Mouse (Mus musculus) neural tube, embryonic 13.5 days (tissue): ENCODE data around the gene Ier5. TPM values are rescaled to one million over a fixed set of nuclear protein-coding genes. Genes with fewer than 3 reads are reported as not detected.

ENCODE experiments used
- ATAC-seq: fragments of 200-750 bp; cut with Nextera tagmentation; 2 replicates; pipeline ENCODE4 v1.8.0; 2017; ENCODE audit warnings: low read depth, mild to moderate bottlenecking, moderate TSS enrichment, moderate library complexity
- H3K27ac ChIP-seq: fragments of 300-500 bp; sonication (generic); replicated peaks from 2 replicates; pipeline ENCODE4 v1.5.1; 2015; ENCODE audit warnings: moderate library complexity, mild to moderate bottlenecking, inconsistent platforms
- H3K27me3 ChIP-seq: fragments of 300-500 bp; sonication (generic); 2 replicates; pipeline ENCODE4 v1.6.1; 2015; ENCODE audit warnings: mild to moderate bottlenecking, inconsistent platforms
- H3K36me3 ChIP-seq: fragments of 300-500 bp; sonication (generic); 2 replicates; pipeline ENCODE4 v1.6.1; 2015; ENCODE audit warnings: mild to moderate bottlenecking, inconsistent platforms
- H3K4me1 ChIP-seq: fragments of 300-500 bp; sonication (generic); replicated peaks from 2 replicates; pipeline ENCODE4 v1.6.1; 2015; ENCODE audit warnings: inconsistent platforms
- H3K4me2 ChIP-seq: fragments of 300-500 bp; sonication (generic); 2 replicates; pipeline ENCODE4 v1.6.1; 2015; ENCODE audit warnings: inconsistent platforms, mild to moderate bottlenecking, moderate library complexity
- H3K4me3 ChIP-seq: fragments of 300-500 bp; sonication (generic); 2 replicates; pipeline ENCODE4 v1.5.1; 2015; ENCODE audit warnings: mild to moderate bottlenecking, inconsistent platforms
- H3K9ac ChIP-seq: fragments of 300-500 bp; sonication (generic); 2 replicates; pipeline ENCODE4 v1.6.1; 2015; ENCODE audit warnings: moderate library complexity, mild to moderate bottlenecking, inconsistent platforms
- H3K9me3 ChIP-seq: fragments of 300-500 bp; sonication (generic); 2 replicates; pipeline ENCODE4 v1.6.1; 2016; ENCODE audit warnings: inconsistent platforms
- WGBS: fragments of 180-500 bp; shearing (Covaris S2); methylation state at CpG from one replicate; pipeline ENCODE4 v1.1.7; 2015; 5-methylcytosine and 5-hydroxymethylcytosine counted together
- polyA plus RNA-seq: library from polyadenylated mRNA; unstranded; fragments of >200 nt; fragmentation: Nextera tagmentation; extraction: Ambion mirVana; gene quantifications from 2 replicates; pipeline ENCODE4 v1.2.1, GENCODE M21; 2015

The Ier5 gene
- polyA plus RNA-seq, 1 experiment from 2014 or later = 7.5 TPM

GRCm38 (mm10) chr1:155070561-155071286 lies 28.7 kb downstream of the Ier5 start:
- no peak overlapping the region for H3K4me3 ChIP-seq
- H3K36me3 ChIP-seq = no peaks in the 10 kb centered on the region
- no peak overlapping the region for H3K4me2 ChIP-seq
- no peak overlapping the region for H3K9ac ChIP-seq
- peaks cover 40% of the 10 kb centered on the region for H3K4me1 ChIP-seq
- no peaks in the 10 kb centered on the region for H3K9me3 ChIP-seq
- 54% methylated on average over 5 of the region's 5 CpGs for WGBS
- H3K27ac ChIP-seq = no peak overlapping the region
- ATAC-seq = peak; percentile 59
- H3K27me3 ChIP-seq = no peaks in the 10 kb centered on the region

- Histone ChIP-seq H3K4me1 (peaks cover 43% of the 10 kb centered on the region), H3K4me3 (no peak overlapping the region), H3K27me3 (no peaks in the 10 kb centered on the region), H3K4me2 (no peak overlapping the region), H3K9me3 (no peaks in the 10 kb centered on the region), H3K36me3 (no peaks in the 10 kb centered on the region), H3K27ac (no peak overlapping the region), H3K9ac (no peak overlapping the region)
- WGBS = 61% methylated on average over 7 of the region's 7 CpGs
- ATAC-seq = no peak
Observed at GRCm38 (mm10) chr1:155069696-155070095, 29.7 kb downstream of the Ier5 start.

GRCm38 (mm10) chr1:155066196-155066595 lies 33.2 kb downstream of the Ier5 start:
- peaks cover 35% of the 10 kb centered on the region for H3K4me1 ChIP-seq
- H3K27me3 ChIP-seq = no peaks in the 10 kb centered on the region
- no peaks in the 10 kb centered on the region for H3K9me3 ChIP-seq
- no peak overlapping the region for H3K27ac ChIP-seq
- H3K4me2 ChIP-seq = no peak overlapping the region
- ATAC-seq = no peak
- no peaks in the 10 kb centered on the region for H3K36me3 ChIP-seq
- no peak overlapping the region for H3K9ac ChIP-seq
- 78% methylated on average over 5 of the region's 5 CpGs for WGBS
- no peak overlapping the region for H3K4me3 ChIP-seq

GRCm38 (mm10) chr1:155065068-155065701 lies 34.3 kb downstream of the Ier5 start:
- Histone ChIP-seq H3K9me3 (no peaks in the 10 kb centered on the region), H3K4me1 (peaks cover 36% of the 10 kb centered on the region), H3K4me2 (no peak overlapping the region), H3K27me3 (no peaks in the 10 kb centered on the region), H3K27ac (no peak overlapping the region), H3K4me3 (no peak overlapping the region), H3K9ac (no peak overlapping the region), H3K36me3 (no peaks in the 10 kb centered on the region)
- 81% methylated on average over 11 of the region's 11 CpGs for WGBS
- no peak for ATAC-seq

GRCm38 (mm10) chr1:155064649-155065048 lies 34.8 kb downstream of the Ier5 start:
- no peak for ATAC-seq
- WGBS = 79% methylated on average over 4 of the region's 4 CpGs
- H3K27ac ChIP-seq = no peak overlapping the region
- no peaks in the 10 kb centered on the region for H3K27me3 ChIP-seq
- no peak overlapping the region for H3K4me3 ChIP-seq
- H3K4me2 ChIP-seq = no peak overlapping the region
- H3K4me1 ChIP-seq = peaks cover 39% of the 10 kb centered on the region
- H3K36me3 ChIP-seq = no peaks in the 10 kb centered on the region
- H3K9me3 ChIP-seq = no peaks in the 10 kb centered on the region
- H3K9ac ChIP-seq = no peak overlapping the region

- no peak overlapping the region for H3K9ac ChIP-seq
Observed at GRCm38 (mm10) chr1:155064111-155064510, 35.3 kb downstream of the Ier5 start.

GRCm38 (mm10) chr1:155062963-155063362 lies 36.5 kb downstream of the Ier5 start:
- H3K9ac ChIP-seq = no peak overlapping the region
- H3K4me1 ChIP-seq = peaks cover 51% of the 10 kb centered on the region
- no peaks in the 10 kb centered on the region for H3K36me3 ChIP-seq
- H3K9me3 ChIP-seq = no peaks in the 10 kb centered on the region
- H3K27me3 ChIP-seq = no peaks in the 10 kb centered on the region
- peak; percentile 67 for ATAC-seq
- H3K4me2 ChIP-seq = no peak overlapping the region
- WGBS = 76% methylated on average over 4 of the region's 4 CpGs
- H3K4me3 ChIP-seq = no peak overlapping the region
- H3K27ac ChIP-seq = peak overlapping the region; percentile 42

More at GRCm38 (mm10) chr1:155064111-155064510, 35.3 kb downstream of the Ier5 start:
- Histone ChIP-seq H3K36me3 (no peaks in the 10 kb centered on the region), H3K27me3 (no peaks in the 10 kb centered on the region), H3K9me3 (no peaks in the 10 kb centered on the region), H3K4me2 (no peak overlapping the region), H3K27ac (no peak overlapping the region), H3K4me3 (no peak overlapping the region), H3K4me1 (peaks cover 45% of the 10 kb centered on the region)
- 81% methylated on average over 5 of the region's 5 CpGs for WGBS
- no peak for ATAC-seq

GRCm38 (mm10) chr1:155062057-155062456 lies 37.4 kb downstream of the Ier5 start:
- H3K27me3 ChIP-seq = no peaks in the 10 kb centered on the region
- H3K9me3 ChIP-seq = no peaks in the 10 kb centered on the region
- no peak overlapping the region for H3K4me3 ChIP-seq
- no peaks in the 10 kb centered on the region for H3K36me3 ChIP-seq
- H3K27ac ChIP-seq = peak overlapping the region; percentile 42
- no peak overlapping the region for H3K4me2 ChIP-seq
- 89% methylated on average over 7 of the region's 7 CpGs for WGBS
- H3K4me1 ChIP-seq = peaks cover 51% of the 10 kb centered on the region
- ATAC-seq = no peak
- no peak overlapping the region for H3K9ac ChIP-seq

GRCm38 (mm10) chr1:155060832-155061801 lies 38.3 kb downstream of the Ier5 start:
- H3K27me3 ChIP-seq = no peaks in the 10 kb centered on the region
- H3K4me1 ChIP-seq = peaks cover 54% of the 10 kb centered on the region
- no peak overlapping the region for H3K9ac ChIP-seq
- 54% methylated on average over 17 of the region's 17 CpGs for WGBS
- peak overlapping the region; percentile 47 for H3K27ac ChIP-seq
- no peaks in the 10 kb centered on the region for H3K9me3 ChIP-seq
- H3K4me2 ChIP-seq = no peak overlapping the region
- no peaks in the 10 kb centered on the region for H3K36me3 ChIP-seq
- ATAC-seq = peak; percentile 37; the same call in 1 of the 2 replicates
- H3K4me3 ChIP-seq = no peak overlapping the region

- Histone ChIP-seq H3K27me3 (no peaks in the 10 kb centered on the region), H3K36me3 (no peaks in the 10 kb centered on the region), H3K27ac (peak overlapping the region; percentile 47), H3K4me1 (peaks cover 56% of the 10 kb centered on the region), H3K4me3 (no peak overlapping the region), H3K4me2 (no peak overlapping the region), H3K9me3 (no peaks in the 10 kb centered on the region), H3K9ac (no peak overlapping the region)
- WGBS = 39% methylated on average over 5 of the region's 5 CpGs
- 0 out of 2 replicates have a peak, but pooled peaks have one; percentile 47 for ATAC-seq
Observed at GRCm38 (mm10) chr1:155060261-155060660, 39.2 kb downstream of the Ier5 start.

- Histone ChIP-seq H3K4me1 (peaks cover 59% of the 10 kb centered on the region), H3K4me3 (no peak overlapping the region), H3K27me3 (no peaks in the 10 kb centered on the region), H3K4me2 (no peak overlapping the region), H3K9ac (no peak overlapping the region), H3K36me3 (no peaks in the 10 kb centered on the region), H3K9me3 (no peaks in the 10 kb centered on the region), H3K27ac (peak overlapping the region; percentile 47)
- WGBS = 34% methylated on average over 14 of the region's 14 CpGs
- ATAC-seq = no peak
Observed at GRCm38 (mm10) chr1:155059505-155059904, 39.9 kb downstream of the Ier5 start.
